Mouse (Mus musculus): ENCODE results near the gene Otog.

DNA sequence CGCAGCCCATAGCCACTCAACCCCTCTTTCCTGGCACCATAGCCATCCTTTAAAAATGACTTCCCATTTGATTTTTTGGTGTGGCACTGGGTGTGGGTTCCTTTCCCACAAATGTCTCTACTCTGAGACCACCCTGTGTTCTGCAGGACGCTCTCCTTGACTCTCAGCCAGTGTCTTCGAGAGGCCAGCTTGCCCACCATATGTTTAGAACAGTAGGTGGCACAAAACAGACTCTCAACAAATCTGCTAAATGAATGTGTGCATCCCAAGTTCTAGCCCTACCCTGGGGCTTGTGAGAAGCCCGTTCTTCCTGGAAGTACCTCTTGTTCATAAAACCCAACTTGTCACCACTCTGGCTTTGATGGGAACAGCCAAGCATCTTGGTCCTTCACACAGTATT lies 696 bp upstream of the Otog start:
- TF ChIP-seq SIN3A (IDR thresholded peaks at IDR 0.05; ENCODE audit: low read length) (no peak), ZMIZ1 (IDR thresholded peaks at IDR 0.05; ENCODE audit: low read depth, low read length) (no peak), CTCF (conservative IDR thresholded peaks at IDR 0.05 in 1 of 2, IDR thresholded peaks at IDR 0.05 in 1 of 2; ENCODE audit: low read depth in 2 of 2, low read length in 2 of 2) (no peak), POLR2A (IDR thresholded peaks at IDR 0.05; ENCODE audit: low read depth, low read length) (no peak), USF1 (IDR thresholded peaks at IDR 0.05; ENCODE audit: low read depth, low read length) (no peak), TCF12 (IDR thresholded peaks at IDR 0.05; ENCODE audit: low read depth, low read length) (no peak), EP300 (IDR thresholded peaks at IDR 0.05; ENCODE audit: low read length) (no peak), HCFC1 (IDR thresholded peaks at IDR 0.05; ENCODE audit: low read depth, low read length) (no peak), MAX (IDR thresholded peaks at IDR 0.05; ENCODE audit: low read length) (no peak), POLR2AphosphoS2 (IDR thresholded peaks at IDR 0.05; ENCODE audit: low read depth, low read length) (no peak), ZNF384 (IDR thresholded peaks at IDR 0.05; ENCODE audit: low read depth, low read length) (no peak), ZC3H11A (IDR thresholded peaks at IDR 0.05; ENCODE audit: low read depth, low read length) (no peak), MAFK (IDR thresholded peaks at IDR 0.05; ENCODE audit: insufficient replicate concordance, low read length) (no peak)

All from CH12.LX (cell line).